Mouse (Mus musculus) heart, embryonic 13.5 days (tissue): Measurements from ENCODE around the gene Cisd2. TPM values are rescaled to one million over a fixed set of nuclear protein-coding genes. Genes with fewer than 3 reads are reported as not detected.

Experiments
- ATAC-seq: fragments of 200-750 bp; cut with Nextera tagmentation; 2 replicates; pipeline ENCODE4 v1.8.0; 2017; ENCODE audit warnings: moderate TSS enrichment; ENCODE audit not compliant: insufficient number of reproducible peaks, low FRiP score, low TSS enrichment; ENCODE audit errors: extremely low read depth
- H3K27ac ChIP-seq: fragments of 300-500 bp; sonication (generic); replicated peaks from 2 replicates; pipeline ENCODE4 v1.5.1; 2015; ENCODE audit warnings: moderate library complexity, mild to moderate bottlenecking, inconsistent platforms
- H3K27me3 ChIP-seq: fragments of 300-500 bp; sonication (generic); replicated peaks from 2 replicates; pipeline ENCODE4 v1.6.1; 2015; ENCODE audit warnings: mild to moderate bottlenecking, inconsistent platforms
- H3K36me3 ChIP-seq: fragments of 300-500 bp; sonication (generic); 2 replicates; pipeline ENCODE4 v1.6.1; 2015; ENCODE audit warnings: mild to moderate bottlenecking, inconsistent platforms
- H3K4me1 ChIP-seq: fragments of 300-500 bp; sonication (generic); 2 replicates; pipeline ENCODE4 v1.6.1; 2015; ENCODE audit warnings: inconsistent platforms
- H3K4me2 ChIP-seq: fragments of 300-500 bp; sonication (generic); 2 replicates; pipeline ENCODE4 v1.6.1; 2015; ENCODE audit warnings: inconsistent platforms, mild to moderate bottlenecking, moderate library complexity
- H3K4me3 ChIP-seq: fragments of 300-500 bp; sonication (generic); 2 replicates; pipeline ENCODE4 v1.5.1; 2015; ENCODE audit warnings: moderate library complexity, mild to moderate bottlenecking, inconsistent platforms
- H3K9ac ChIP-seq: fragments of 300-500 bp; sonication (generic); 2 replicates; pipeline ENCODE4 v1.6.1; 2015; ENCODE audit warnings: inconsistent platforms, mild to moderate bottlenecking, moderate library complexity
- H3K9me3 ChIP-seq: fragments of 300-500 bp; sonication (generic); 2 replicates; pipeline ENCODE4 v1.6.1; 2016; ENCODE audit warnings: inconsistent platforms
- WGBS: fragments of 180-500 bp; shearing (Covaris S2); methylation state at CpG from one replicate; pipeline ENCODE4 v1.1.7; 2015; ENCODE audit warnings: mixed read lengths; 5-methylcytosine and 5-hydroxymethylcytosine counted together
- polyA plus RNA-seq: library from polyadenylated mRNA; unstranded; fragments of >200 nt; fragmentation: Nextera tagmentation; extraction: Ambion mirVana; gene quantifications from 2 replicates; pipeline ENCODE4 v1.2.1, GENCODE M21; 2015

Cisd2 gene
- polyA plus RNA-seq, 1 experiment from 2014 or later: 45.3 TPM

- peaks cover 29% of the 10 kb centered on the region for H3K4me1 ChIP-seq
- H3K36me3 ChIP-seq: peaks cover 21% of the 10 kb centered on the region
- peak; percentile 67 for ATAC-seq
- H3K9me3 ChIP-seq: no peaks in the 10 kb centered on the region
- peak overlapping the region; percentile 97 for H3K4me3 ChIP-seq
- peak overlapping the region; percentile 98 for H3K9ac ChIP-seq
- no peaks in the 10 kb centered on the region for H3K27me3 ChIP-seq
- WGBS: under 1% methylated on average over 33 of the region's 50 CpGs
- peak overlapping the region; percentile 92 for H3K4me2 ChIP-seq
- peak overlapping the region; percentile 100 for H3K27ac ChIP-seq
These were observed 14.8 kb upstream of the Cisd2 start for GRCm38 (mm10) chr3:135438531-135438912.

GRCm38 (mm10) chr3:135437758-135438495, 14.2 kb upstream of the Cisd2 start, which contains the start of gene Ube2d3:
Ube2d3 (plus strand) TSS chr3:135438149.
- under 1% methylated on average over 56 of the region's 56 CpGs for WGBS
- no peaks in the 10 kb centered on the region for H3K9me3 ChIP-seq
- H3K36me3 ChIP-seq: peaks cover 21% of the 10 kb centered on the region
- peak within 1 kb of the TSS; percentile 92 for H3K4me2 ChIP-seq
- H3K27me3 ChIP-seq: no peaks in the 10 kb centered on the region
- peak within 1 kb of the TSS; percentile 97 for H3K4me3 ChIP-seq
- peaks cover 23% of the 10 kb centered on the region for H3K4me1 ChIP-seq
- peak within 1 kb of the TSS; percentile 98 for H3K9ac ChIP-seq
- ATAC-seq: peak; percentile 83
- H3K27ac ChIP-seq: peak within 1 kb of the TSS; percentile 100

DNA sequence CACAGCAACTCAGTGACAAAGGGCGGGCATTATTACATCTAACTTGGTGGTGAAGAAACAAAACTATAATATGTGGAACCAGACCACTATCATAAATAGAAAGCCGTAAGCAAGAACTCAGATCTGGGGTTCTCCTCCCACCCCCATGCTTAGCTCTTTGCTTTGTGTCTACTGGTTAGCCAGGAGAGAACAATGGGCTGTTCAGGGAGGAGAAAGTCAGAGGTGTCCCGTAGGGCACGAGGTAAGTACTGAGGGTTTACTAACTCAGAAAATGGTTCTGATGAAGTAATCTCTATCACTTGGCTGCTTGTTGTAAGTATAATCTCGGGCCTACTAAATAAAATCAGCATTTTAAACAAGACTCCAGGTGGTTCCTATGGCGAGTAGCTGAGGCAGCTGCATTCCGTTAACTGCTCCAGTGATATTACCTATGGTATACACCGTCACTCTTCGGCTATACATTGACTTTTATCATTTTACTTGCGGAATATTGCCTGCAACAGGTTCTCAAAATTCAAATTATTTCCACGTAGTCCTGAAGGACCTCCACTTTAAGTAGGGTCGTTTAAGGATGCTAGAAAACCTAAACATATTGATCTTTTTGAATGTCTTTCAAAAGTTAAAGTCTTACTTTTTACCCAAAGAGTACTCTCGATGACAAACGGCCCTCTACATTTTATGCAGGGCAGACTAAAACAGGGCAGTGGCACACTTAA, 13.3 kb upstream of the Cisd2 start:
- H3K9me3 ChIP-seq: no peaks in the 10 kb centered on the region
- H3K4me2 ChIP-seq: peak overlapping the region; percentile 76
- peak overlapping the region; percentile 86 for H3K9ac ChIP-seq
- 54% methylated on average over 14 of the region's 14 CpGs for WGBS
- H3K36me3 ChIP-seq: peaks cover 20% of the 10 kb centered on the region
- no peaks in the 10 kb centered on the region for H3K27me3 ChIP-seq
- no peak for ATAC-seq
- peak overlapping the region; percentile 82 for H3K27ac ChIP-seq
- H3K4me3 ChIP-seq: peak overlapping the region; percentile 97
- H3K4me1 ChIP-seq: peaks cover 17% of the 10 kb centered on the region

DNA sequence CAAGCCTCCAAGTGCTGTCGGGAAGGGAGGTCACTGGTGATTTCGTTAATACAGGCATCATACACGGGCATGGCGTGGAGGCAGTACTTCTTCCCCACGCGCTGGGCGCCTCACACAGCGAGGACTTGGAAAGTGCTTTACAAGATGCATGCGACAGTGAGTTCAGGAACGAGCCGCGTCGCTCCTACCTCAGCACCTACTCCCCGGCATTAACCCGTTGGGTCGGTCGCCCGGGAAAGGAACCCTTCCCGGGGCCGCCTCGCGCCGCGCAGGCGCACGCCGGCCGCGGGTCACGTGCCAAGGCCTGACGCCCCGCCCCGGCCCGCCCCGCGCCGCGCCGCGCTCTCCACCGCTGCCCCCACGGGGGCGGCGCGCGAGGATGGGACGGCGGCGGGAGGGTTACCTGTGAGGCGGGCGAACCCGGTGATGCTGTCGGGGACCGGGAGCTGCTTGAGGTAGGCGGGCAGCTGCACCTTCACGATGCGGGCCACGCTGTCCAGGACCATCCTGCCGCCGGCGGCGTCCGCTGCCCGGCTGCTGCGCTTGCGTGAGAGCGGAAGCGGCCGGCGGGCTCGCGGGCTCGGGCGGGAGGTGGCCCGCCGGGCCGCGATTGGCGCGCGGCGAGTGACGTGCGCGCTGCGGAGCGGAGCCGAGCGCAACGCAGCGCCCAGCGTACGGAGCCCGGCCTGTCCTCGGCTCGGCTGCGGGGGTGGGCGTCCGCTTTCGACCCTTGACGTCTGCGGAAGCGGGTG, 693 bp downstream of the Cisd2 start:
- under 1% methylated on average over 99 of the region's 103 CpGs for WGBS
- Histone ChIP-seq H3K9me3 (no peaks in the 10 kb centered on the region), H3K27ac (peak overlapping the region; percentile 98), H3K4me3 (peak overlapping the region; percentile 80), H3K4me2 (peak overlapping the region; percentile 82), H3K4me1 (peaks cover 24% of the 10 kb centered on the region), H3K9ac (peak overlapping the region; percentile 91), H3K36me3 (peaks cover 8% of the 10 kb centered on the region), H3K27me3 (no peaks in the 10 kb centered on the region)
- ATAC-seq: peak; percentile 97

GRCm38 (mm10) chr3:135422232-135422855, 1.4 kb downstream of the Cisd2 start:
- 22% methylated on average over 8 of the region's 8 CpGs for WGBS
- peak overlapping the region; percentile 98 for H3K27ac ChIP-seq

GRCm38 (mm10) chr3:135421310-135421594, 2.5 kb downstream of the Cisd2 start:
- no peak for ATAC-seq
- Histone ChIP-seq H3K9me3 (no peaks in the 10 kb centered on the region), H3K36me3 (no peaks in the 10 kb centered on the region), H3K4me3 (peak overlapping the region; percentile 80; the same call in 1 of the 2 replicates), H3K4me2 (peak overlapping the region; percentile 82; the same call in 1 of the 2 replicates), H3K27ac (no peak overlapping the region), H3K27me3 (no peaks in the 10 kb centered on the region), H3K9ac (peak overlapping the region; percentile 47), H3K4me1 (peaks cover 24% of the 10 kb centered on the region)

More at GRCm38 (mm10) chr3:135422232-135422855, 1.4 kb downstream of the Cisd2 start:
- Histone ChIP-seq H3K9me3 (no peaks in the 10 kb centered on the region), H3K36me3 (0 out of 2 replicates have a peak, but pooled peaks cover 3% of the 10 kb centered on the region), H3K4me1 (peaks cover 24% of the 10 kb centered on the region), H3K9ac (peak overlapping the region; percentile 91), H3K27me3 (no peaks in the 10 kb centered on the region), H3K4me3 (peak overlapping the region; percentile 80), H3K4me2 (peak overlapping the region; percentile 82)
- no peak for ATAC-seq

DNA sequence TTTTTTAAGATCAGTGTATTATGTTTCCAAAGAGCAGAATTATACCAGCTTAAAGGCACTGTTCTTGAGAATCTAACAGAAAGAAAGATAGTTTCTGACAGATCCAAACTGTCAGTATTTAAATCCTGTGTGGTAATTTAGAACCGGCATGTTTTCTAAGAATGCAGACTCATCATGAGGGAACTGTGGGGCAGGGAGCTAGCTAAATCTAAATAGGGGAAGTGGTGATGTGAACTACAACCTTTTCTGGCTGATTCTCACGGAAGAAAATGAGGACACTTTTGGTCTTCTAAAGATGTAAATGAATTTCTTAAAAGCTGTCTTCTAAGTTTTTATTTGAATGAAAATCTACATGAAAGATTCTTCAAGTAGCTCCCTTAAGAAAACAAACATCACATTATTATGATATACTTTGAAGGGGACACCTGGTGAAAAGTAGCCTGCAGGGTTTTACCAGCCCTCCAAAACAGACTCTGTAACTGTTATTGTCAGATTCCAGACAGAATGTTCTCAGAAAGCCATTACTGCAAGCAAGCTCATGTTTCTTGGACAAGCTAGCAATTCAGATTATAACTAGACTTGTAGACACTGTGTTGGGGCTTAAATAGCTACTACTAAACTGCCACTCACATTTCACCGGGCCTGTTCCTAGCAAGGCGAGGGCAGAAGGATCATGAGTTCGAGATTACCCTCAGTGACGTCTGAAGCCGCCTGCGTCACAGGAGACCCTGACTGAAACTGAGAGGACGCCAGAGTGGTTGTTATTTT, 3.0 kb downstream of the Cisd2 start:
- Histone ChIP-seq H3K4me3 (no peak overlapping the region), H3K4me1 (peaks cover 24% of the 10 kb centered on the region), H3K27me3 (no peaks in the 10 kb centered on the region), H3K36me3 (no peaks in the 10 kb centered on the region), H3K4me2 (no peak overlapping the region), H3K27ac (no peak overlapping the region), H3K9me3 (no peaks in the 10 kb centered on the region), H3K9ac (peak overlapping the region; percentile 47)
- 81% methylated on average over 9 of the region's 9 CpGs for WGBS
- no peak for ATAC-seq

DNA sequence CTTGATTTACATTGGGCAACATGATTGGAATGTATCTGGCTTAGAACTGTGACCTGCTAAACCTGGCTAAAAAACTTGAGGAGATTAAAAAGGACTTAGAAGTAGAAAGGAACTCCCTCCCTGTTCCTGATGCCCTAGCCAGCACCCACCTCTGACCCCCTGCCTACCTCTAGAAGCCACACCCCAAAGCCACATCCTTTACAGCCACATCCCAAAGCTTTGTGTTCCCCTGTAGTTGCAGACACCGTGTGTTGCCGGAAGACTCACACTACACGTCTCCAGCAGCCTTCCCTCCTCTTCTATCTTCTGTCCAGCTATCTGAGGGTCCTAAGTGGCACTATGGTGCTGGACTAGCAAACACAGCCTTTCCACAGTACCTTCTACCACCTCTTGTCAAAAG, 5.9 kb downstream of the Cisd2 start:
- Histone ChIP-seq H3K4me3 (no peak overlapping the region), H3K36me3 (no peaks in the 10 kb centered on the region), H3K9ac (no peak overlapping the region), H3K4me1 (peaks cover 36% of the 10 kb centered on the region), H3K4me2 (no peak overlapping the region), H3K27ac (no peak overlapping the region), H3K27me3 (no peaks in the 10 kb centered on the region), H3K9me3 (no peaks in the 10 kb centered on the region)
- WGBS: 61% methylated on average over 3 of the region's 3 CpGs
- no peak for ATAC-seq

DNA sequence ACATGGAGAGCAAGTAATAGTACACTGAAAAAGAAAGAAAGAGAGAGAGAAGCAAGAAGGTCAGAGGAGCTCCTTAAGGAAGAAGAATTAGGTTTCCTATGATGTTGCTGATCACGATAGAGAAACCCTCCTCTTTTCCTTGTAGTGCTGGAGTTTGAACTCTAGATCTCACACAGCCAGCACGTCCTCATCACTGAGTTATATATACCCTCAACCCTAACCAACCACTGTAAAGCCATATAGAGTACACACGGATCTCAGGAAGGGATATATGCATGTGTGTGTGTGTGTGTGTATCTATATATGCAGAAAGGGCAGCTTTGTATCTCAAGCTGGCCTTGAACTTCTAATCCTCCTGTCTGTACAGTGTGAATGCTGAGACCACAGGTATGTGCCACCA, 6.5 kb downstream of the Cisd2 start:
- ATAC-seq: no peak
- Histone ChIP-seq H3K36me3 (no peaks in the 10 kb centered on the region), H3K27me3 (no peaks in the 10 kb centered on the region), H3K4me3 (no peak overlapping the region), H3K9ac (no peak overlapping the region), H3K27ac (no peak overlapping the region), H3K4me1 (peaks cover 39% of the 10 kb centered on the region), H3K9me3 (no peaks in the 10 kb centered on the region), H3K4me2 (no peak overlapping the region)
- 78% methylated on average over 3 of the region's 3 CpGs for WGBS

DNA sequence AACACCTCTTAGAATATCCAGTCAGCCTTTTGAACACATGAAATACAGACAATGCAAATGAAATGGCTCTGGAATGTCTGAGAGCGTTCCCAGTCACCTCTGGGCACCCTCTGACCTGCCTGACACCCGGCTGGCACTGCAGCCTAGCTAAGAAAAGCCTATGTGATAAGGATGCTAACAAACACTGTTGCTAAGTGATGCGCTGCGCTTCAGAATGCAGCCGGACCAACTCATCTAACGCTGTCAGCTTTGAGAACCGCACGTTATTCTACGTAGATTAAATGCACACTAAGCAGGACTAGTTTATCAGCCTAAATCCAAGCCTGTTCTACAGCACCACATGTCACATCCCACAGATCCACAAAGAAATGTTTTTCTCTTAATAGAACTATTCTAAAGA, 11.9 kb downstream of the Cisd2 start:
- Histone ChIP-seq H3K27me3 (no peaks in the 10 kb centered on the region), H3K9ac (0 out of 2 replicates have a peak overlapping the region, but pooled peaks have one; percentile 50), H3K36me3 (peaks cover 24% of the 10 kb centered on the region), H3K27ac (peak overlapping the region; percentile 66), H3K9me3 (no peaks in the 10 kb centered on the region), H3K4me3 (peak overlapping the region; percentile 6; the same call in 1 of the 2 replicates), H3K4me1 (peaks cover 35% of the 10 kb centered on the region), H3K4me2 (peak overlapping the region; percentile 53)
- peak; percentile 66; the same call in 1 of the 2 replicates for ATAC-seq
- 19% methylated on average over 9 of the region's 9 CpGs for WGBS
